Mouse (Mus musculus) G1E-ER4 (cell line): Measurements from ENCODE around the gene Tmem208. TPM values are rescaled to one million over a fixed set of nuclear protein-coding genes. Genes with fewer than 3 reads are reported as not detected.

Experiments
- GATA1 ChIP-seq: IDR thresholded peaks from one replicate; pipeline ENCODE4 v1.8.0; 2012; ENCODE audit warnings: low read length, inconsistent platforms
- polyA plus RNA-seq: library from polyadenylated mRNA; stranded (reverse); fragments of >175 nt; gene quantifications from 2 replicates; pipeline ENCODE4 v1.2.3, GENCODE M21; 2012

Tmem208 gene
- polyA plus RNA-seq, 1 experiment = 18.3 TPM

DNA sequence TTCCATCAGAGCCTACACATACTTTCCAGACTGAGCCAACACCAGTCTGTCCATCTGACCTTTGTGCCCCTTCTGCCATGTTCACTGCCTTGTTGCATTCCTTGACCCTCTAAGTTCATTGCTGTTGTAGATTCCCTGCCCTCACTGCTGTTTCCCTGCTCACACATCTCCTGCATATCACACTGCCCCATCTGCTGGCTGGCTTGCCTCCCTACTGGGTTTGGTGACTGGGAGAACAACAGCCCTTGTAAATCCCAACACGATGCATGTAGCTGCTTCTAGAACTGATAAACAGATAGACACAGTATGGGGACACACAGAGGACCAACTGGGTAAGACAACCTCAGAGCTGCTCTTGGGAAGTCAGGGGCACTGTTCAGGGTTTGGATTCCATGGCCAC lies 14.4 kb upstream of the Tmem208 start:
- TF ChIP-seq GATA1 = no peak

DNA sequence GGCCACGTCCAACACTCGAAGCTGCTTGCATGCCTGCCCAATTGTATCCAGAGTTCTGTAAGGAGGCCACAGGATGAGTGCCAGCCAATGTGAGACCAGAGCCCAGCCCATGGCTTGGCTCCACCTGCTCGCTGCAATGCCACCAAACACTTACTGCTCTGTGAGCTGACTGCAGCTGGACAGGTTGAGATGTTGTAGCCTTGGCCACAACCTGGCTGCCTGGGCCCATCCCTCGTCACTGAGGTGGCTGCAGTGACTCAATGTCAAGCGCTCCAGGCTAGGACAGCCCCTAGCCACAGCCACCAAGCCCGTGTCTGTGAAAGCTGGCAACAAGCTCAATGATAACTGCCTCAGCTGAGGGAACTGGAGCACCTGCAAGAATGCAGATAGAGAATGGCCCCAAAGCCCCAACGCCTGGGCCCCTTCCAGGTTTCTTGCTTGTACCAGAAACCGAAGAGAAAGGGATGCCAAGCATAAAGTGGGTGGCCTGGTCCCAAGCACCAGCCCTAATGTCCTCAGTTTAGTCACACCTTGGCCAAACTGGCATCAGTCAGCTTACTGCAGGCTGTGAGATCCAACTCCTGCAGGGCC lies 13.2 kb upstream of the Tmem208 start:
- no peak for TF ChIP-seq GATA1

DNA sequence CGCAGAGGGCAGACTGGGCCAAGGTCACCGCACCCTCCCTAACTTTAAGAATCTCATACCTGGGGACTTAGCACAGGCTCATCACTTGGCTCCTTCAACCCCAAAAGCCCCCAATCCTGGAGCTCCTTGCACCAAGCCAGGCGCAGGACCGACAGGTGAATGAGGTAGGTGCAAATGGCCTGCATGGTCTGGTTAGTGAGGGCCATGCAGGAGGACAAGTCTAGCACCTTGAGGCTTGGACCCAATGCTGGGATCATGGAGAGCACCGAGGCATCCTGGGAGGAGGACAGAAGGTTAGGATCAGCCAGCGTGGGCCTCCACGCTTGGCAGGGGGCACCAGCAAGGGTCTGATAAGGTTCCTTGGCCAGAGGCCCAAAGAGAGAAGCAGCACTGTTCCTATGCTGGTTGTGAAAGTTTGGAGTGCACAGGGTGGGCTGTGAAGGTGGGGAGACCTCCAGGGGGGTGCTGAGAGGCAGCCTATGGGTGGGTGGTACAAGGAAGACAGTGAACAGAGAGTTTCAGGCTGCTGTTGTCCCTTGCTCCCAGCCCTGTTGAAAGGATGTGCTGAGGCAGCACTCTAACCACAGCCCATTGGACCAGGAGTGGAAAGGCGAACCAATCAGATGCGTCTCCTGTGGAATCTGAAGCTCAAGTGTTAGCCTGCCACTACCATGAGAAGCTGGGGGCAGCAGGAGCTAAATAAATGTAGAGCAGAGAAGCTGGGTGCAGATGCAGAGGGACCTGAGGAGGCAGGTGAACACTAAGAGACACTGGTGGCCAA lies 12.3 kb upstream of the Tmem208 start:
- TF ChIP-seq GATA1 = no peak

DNA sequence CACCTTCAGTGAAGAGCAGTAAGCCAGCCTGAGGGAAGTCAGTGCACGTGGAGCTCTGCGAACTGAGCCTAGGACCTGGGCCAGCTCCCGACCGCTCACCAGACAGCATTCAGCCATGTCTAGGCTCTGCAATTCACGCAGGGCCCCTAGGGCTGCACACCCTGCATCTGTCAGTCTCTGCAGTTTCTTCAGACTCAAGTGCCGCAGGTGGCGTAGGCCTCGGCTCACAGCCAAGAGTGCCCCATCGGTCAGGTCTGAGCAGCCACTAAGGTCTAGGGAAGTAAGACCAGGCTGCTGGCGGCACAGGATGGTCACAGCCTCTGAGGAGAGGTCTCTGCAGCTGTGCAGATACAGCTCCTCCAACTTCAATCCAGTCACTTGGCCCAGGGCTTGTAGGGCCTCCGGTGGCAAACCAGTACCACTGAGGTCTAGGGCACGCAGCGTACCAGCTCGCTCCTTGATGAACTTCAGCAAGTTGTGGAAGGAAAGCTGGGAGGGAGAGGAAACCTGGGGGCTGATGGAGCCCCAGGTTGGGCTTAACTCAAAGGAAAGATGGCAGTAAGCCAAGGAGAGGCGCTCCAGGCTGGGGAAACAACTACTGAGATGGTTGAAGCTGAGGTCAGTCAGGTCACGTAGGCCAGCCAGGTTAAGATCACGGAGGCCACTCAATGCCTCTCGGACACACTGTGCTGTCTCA lies 10.9 kb upstream of the Tmem208 start:
- no peak for TF ChIP-seq GATA1

DNA sequence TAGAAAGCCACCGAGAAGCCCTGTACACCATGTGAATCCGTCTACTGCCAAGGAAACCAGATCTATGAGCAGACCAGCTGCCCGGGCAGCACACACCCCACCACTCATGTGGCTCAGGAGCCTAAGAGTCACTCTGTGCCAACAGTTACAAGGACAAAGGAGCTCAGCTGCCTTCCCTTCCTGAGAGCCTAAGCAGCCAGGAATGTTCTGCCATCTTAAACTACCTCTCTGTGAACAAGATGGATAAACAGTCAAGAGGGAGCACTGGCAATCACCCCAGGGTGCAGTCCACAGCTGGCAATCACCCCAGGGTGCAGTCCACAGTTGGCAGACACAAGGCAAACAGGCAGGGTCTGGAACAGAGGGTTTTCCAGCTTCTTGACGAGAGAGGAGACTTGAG lies 8.2 kb upstream of the Tmem208 start:
- no peak for TF ChIP-seq GATA1

DNA sequence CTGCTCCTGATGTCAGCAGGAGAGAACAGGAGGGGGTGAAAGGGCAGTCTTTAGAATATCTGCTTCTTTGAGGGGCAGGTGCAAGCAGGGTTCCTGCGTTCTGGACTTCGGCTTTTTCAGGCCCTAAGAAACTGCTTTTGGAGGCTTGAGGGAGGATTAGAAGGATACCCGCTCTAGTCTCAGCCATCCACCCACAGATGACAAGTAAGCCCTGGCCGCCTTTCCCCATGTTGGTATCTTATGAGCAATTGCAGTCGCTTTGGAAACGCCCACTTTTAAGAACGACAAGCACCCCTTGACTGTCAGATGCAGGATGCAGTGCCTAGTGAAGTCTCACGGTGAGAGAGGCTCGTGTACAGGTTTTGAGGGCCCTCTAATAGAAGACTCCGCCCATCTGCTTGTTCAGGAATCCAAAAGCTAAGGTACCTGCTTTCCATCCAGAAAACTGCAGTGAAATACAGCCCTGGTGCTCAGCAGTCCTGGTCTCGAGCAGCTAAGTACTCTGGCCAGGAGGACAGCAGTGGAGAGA lies 7.4 kb upstream of the Tmem208 start:
- TF ChIP-seq GATA1 = no peak

DNA sequence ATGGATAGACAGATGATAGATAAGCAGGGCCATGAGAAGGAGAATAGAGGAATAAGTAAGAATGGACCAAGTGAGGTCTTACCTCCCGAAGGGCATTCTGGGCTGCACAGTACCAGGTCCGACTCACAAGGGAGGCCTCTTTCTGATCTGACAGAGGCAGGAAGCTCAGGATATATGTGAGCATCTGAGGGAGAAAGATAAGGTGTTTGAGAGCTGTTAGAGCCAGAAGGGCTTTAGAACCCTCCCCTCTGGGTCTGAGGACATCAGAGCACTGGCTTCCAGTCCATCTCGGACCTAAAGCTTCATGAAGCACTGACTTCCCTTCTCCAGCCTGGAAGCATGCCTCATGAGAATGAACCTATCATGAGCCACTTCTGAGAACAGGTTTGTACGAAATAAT lies 3.0 kb upstream of the Tmem208 start:
- no peak for TF ChIP-seq GATA1

DNA sequence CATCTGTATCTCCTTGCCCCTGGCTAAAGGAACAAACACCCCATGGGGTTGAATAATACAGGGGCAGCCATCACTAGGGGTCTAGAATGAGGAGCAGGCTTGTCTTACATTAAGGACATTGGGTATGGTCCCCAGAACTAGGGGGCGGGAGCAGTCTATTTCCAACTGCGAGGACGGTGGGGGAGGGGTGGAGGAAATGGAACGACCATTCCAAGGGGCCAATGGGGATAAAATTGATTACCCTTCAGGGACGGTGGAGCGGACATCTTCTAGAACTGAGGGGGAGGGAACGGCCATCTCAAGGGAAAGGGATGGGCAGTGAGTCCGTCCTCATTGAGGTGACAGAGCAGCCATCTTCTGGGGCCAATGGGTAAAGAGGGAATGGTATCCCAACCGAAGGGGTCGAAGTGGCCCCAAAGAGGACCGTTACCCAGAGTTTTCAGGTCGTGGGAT lies 487 bp upstream of the Tmem208 start:
- TF ChIP-seq GATA1 = no peak

DNA sequence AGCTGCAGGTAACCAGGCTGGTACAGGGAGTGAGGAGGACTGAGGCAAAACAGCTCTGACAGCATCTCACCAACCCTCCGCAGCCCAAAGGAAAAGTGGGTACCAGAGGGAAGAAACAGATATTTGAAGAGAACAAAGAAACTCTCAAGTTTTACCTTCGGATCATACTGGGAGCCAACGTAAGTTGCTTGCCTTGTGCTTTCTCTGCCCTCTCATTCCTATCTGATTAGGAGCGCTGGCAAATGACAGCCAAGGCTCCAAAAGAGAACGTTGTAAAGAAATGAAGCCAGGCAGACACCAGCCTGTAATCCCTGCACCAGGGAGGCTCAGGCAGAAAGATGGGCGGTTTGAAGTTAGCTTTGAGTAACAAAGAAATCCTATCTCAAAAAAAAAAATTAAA lies 814 bp downstream of the Tmem208 start:
- TF ChIP-seq GATA1 = no peak

DNA sequence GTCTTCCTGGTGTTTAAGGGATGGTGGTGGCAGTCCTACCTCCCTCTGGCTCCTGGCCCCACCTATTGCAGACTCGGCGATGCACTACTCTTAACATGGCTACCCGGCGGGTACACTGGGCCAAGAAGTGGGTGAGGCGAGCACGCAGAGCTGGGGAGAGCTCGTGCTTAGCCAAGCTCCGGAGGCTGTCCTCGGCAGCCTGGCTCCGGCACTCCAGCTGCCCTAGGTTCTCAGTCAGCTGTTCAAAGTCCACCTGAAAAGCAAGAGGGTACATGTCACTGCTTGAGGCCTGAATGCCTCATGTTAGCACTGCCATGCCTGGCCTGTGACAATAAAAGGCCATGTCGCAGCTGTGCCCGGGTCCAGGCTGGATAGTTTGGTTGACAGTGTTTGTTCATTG lies 4.2 kb downstream of the Tmem208 start:
- no peak for TF ChIP-seq GATA1

DNA sequence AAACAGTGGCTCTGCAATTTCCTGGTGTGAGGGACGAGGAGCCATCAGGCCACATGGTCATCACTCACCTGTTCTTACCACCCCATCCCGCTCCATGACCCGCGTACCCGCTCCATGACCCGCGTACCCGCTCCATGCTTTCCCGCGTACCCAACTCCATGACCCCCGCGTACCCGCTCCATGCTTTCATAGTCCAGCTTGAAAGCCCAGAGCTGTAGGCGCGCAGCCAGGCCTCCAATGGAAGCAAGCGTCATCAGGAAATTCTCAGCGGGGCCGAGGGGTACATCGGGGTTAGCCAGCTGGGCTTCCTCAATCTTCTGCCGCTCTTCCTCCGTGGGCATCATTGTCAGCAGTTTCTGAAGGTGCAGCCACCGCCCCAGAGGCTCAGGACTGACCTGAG lies 5.3 kb downstream of the Tmem208 start:
- TF ChIP-seq GATA1 = no peak

DNA sequence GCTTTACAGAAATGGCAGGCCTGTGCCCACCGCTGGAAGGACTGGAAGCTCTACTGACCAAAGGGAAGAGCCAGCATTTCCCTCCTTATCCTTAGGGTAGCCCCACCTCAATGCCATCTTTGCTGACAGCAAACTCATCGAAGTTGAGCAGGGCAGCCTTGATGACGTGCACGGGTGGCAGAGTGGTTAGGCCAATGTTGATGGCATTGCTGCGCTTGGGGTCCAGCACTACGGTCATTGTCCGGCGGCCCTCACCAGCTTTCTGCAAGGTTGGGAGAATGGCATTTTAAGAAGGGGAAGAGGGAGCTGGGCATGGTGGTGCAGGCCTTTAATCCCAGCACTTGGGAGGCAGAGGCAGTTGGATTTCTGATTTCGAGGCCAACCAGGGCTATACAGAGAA lies 5.8 kb downstream of the Tmem208 start:
- TF ChIP-seq GATA1 = no peak

DNA sequence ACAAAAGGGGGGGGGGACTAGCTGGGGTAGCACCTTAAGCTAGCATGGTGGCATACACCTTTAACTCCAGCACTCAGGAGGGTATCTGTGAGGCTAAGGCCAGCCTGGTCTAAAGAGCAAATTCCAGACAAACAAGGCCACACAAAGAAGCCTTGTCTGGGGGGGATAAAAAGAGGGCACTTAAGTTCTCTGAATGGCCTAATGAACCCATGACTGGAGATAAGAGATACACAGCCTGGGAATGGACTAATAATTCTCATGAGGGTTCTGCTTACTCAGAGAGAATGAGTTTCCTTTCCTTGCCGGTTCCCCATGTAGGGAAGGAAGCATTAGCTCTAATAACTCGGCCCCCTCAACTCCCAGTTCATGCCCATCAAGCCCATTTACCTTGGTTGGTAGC lies 6.4 kb downstream of the Tmem208 start:
- TF ChIP-seq GATA1 = no peak

DNA sequence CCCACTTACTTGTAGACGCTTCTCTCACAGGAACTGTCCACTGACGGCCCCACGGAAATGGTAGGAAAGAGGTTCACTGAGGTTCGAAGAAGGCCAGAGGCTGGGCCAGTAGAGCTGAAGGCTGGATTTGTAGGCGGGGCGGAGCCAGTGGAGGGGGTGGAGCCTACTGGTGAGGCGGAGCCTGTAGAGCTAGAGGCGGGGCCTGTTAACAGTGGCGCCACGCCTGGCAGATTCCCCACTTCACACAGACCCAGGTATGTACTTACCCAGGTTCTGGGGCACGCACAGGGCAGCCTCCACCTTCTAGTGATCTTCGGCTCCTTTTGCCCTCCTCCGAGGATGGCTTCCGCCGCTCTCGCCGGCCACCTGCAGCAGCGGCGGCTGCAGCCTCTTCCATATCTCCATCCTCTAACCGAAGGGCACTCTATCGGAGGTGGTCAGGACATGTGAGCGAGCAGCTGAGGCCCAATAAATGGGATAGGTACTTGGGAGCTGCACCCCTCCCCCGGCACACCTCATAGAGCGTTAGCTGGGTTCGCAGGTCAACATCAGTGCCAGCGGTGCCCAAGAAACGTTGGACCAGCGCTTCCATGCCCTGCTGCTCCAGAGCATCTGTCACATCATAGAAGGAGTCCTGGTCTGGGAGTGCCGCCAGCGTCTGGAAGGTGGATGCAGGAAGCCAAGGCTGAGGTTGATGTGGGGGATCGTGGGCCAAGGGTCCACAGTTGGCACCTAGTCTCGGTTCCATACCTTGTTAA lies 10.4 kb downstream of the Tmem208 start:
- no peak for TF ChIP-seq GATA1

DNA sequence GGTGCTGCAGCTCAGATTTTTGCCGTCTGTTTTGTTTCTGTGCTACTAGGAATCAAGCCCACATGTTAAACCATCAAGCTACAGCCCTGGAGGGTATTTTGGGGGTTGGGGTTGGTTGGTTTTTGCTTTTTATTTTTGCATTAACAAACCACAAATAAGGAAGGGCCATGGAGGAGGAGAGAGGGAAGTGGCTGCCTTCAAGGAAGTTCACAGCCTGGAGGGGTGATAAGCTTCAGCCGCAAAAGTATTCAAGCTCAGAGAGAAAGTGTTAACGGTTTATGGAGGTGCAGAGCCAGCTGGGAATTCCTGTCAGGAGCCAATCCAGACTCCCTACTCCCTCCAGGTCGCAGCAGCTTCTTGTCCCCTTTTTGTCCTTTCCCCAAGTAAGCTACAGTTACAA lies 12.8 kb downstream of the Tmem208 start:
- TF ChIP-seq GATA1 = no peak
